Mouse (Mus musculus): ENCODE results near the gene Plcb4. TPM values are rescaled to one million over a fixed set of nuclear protein-coding genes. Genes with fewer than 3 reads are reported as not detected.

Plcb4 gene
- total RNA-seq, 2 experiments from 2014 or later: 31.9 to 32.5 TPM

DNA sequence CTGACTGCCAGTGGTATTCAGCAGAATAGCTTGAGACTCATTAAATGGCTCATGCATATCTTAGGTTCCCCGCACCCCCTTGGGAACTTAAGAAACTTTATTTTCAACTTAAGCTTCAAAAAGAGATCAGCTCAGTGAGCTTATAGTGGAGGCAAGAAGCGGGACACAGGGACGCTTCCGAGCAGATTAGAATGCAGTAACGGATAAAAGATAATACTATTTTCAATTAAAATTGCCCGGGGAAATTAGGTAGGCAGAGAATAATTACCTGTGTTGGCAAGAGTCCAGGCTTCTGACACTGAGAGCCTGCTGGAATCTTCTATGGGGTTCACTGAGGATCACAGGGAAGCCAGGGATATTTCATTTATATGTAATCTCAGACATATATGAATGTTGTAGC, 141.6 kb downstream of the Plcb4 start:
- no peak for DNase-seq
- intact Hi-C loops (cut with DNase I): no loop called here

DNA sequence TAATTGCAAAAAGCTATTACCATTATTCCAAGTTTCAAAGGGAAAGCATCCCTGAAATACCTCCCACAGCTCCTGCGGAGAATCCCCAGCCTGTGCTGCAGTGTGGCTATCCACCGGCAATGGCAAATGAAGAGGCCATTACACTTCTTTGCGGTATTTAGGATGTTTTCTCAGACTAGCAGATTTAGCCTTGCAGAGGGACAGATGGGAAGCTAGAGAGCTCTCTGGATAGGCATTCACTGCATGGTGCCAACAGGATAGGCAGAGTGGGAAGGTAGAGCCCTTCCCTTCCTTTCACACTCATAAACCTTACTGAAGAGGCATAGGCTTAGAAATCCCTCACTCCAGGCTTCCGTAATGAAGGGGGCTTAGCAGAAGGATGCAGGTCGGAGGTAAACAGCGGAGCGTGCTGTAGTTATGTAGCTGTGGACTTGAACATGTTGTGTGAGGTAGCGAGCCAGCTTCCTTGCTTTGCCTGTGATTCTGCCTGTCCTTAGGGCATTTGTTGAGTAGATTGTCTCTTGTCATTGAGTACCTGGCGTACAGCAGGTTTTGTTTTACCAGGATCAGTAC, 144.2 kb downstream of the Plcb4 start:
- no peak for DNase-seq
- intact Hi-C loops (cut with DNase I): no loop called here

DNA sequence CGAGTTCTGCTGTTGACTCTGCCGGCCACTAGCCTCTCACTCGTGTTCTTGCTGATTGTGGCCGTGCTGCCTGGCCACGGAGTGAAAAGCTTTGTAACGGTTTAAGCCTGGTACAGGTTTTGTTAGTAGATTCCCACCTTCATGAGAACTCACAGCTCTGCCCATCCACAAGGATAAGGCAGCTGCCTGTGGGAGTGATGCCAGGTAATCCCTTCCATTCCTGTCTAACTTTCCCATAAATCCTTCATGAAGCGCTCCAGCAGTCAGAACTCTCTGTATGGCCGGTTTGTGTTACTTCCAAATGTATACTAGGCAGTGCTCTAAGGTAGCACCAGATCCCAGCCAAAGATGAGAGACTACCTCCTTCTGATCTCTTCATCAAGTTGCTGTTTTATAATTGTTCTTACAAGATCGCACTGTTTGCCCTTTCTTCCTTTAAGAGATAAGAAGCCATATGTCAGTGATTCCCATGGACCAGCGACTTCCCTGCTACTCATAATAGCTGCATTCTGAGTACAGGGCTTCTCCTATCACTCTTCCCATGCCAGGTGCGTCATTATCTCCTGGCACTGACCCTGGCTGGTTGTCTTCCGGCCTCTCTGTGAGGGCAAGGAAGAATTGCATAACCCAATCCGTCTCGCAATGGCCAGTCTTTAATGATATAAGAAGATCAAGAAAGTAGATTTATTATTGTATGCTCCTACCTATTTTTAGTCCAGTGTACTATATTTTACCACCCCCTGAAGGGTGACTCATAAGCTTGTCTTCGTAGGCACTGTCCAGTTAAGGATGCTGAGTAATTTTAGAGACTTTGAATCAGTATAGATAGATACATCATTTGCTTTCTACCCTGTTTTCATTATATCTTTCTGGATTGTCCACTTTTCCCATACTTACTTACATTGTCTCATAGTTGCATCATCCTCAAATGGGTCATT, 147.2 kb downstream of the Plcb4 start:
- intact Hi-C loops (cut with DNase I): no loop called here
- DNase-seq: no peak

DNA sequence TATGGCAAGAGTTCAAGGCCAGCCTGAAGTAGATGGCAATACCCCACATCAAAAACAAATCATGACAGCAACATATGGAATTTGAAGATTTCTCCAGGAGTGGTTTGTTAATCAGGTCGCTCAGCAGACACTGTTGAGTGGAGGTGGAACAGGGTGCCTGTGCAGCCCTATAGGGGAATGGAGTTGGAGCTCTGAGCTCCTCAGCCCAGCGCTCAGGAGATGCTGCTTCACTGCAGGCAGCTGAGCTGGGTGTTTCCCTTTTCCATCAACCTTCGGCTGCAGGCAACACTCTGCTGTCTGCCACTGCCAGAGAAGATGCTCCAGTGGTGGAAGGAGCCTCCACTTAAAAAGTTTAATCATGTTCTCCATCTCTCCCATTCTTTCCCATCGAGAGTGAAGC, 149.5 kb downstream of the Plcb4 start:
- no peak for DNase-seq
- intact Hi-C loops (cut with DNase I): no loop called here

DNA sequence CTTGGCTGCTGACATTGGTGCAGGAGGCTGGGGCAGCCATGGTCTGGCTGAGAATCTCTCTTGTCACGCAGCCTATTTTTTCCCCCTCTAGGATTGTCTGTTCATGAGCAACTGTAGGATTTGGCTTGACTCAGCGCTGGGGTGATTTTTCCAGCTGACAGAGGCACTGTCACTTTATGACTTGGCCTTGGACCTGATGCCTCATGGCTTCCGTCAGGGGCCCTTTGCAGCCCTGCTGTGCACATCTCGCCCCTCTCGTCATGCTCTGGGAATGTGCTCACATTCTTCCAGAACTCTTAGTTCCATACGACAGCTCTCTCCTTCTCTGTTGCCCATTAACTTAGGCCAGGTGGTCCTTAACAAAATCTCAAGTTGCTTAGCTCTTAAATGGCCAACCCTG, 152.0 kb downstream of the Plcb4 start:
- DNase-seq: peak; percentile 18
- intact Hi-C loops (cut with DNase I): no loop called here

DNA sequence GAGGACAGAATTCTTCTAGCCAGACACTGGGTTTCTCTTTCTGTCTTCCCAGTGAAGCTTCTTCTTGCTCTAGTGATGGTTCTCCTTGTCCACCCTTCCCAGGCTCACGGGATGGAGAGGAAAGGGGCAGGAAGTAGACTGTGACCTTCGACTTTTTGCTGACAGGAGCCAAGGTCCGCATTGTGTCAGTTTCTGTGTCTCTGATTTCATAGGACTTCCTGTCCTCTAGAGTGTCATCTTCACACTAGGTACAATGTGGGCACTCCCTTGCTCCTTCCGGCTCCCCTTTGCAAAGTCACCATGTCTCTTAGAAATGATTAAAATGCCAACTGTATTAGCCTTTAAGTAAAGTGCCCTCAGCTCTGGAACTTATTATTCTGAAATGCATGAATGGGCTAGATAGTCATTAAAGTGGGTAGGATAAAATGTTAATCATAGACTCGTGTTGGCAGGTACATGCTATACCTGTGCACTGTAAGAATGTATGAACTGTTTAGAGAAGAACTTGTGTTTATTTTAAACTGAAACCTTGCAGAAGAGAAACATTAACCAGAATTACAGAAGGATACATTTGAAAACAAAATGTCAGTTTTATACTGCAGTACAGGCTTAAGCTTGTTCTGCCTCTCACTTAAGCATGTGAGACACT, 152.8 kb downstream of the Plcb4 start:
- intact Hi-C loops (cut with DNase I): no loop called here
- no peak for DNase-seq

DNA sequence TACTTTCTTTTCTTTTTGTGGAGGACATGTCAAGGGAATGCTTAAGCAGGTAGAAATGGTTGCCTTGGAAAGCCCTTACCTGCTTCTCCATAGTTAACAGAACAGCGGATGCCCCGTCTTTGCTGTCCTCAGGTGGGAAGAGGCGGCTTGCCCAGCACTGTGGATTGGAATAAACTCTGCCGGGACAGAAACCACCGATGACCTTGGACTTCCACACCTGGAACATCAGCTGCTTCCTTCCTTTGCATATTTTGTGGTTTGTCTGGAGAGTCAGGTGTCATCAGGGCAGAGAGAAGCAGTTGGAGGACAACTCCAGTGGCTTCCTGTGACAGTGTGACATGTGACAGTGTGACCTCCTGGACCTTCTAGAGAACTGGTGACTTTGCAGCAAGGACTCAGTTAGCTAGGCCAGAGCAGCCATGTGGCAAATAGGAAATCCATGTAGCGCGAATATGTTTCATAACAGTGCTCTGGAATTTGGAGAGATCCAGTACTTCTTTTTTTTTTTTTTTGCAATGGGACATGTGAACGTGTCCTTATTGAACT, 154.0 kb downstream of the Plcb4 start:
- no peak for DNase-seq
- intact Hi-C loops (cut with DNase I): no loop called here

DNA sequence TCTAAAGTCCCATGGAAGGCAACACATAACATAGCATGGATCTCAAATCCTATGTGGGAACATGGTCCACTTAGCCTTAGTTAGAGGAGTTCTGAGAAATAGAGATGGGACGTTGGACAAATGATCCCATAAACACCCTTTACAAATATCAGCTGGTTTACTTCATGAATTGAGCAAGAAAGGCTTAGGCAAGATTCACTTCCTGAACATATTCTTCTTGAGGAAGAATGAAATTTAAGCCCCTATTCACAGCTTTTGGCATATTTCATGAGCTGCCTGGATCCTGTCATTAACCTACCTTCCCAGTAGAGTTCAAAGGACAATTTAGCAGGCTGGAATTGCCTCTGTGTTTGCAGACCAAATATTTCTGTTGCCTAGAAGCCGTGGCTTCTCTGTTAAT, 161.9 kb downstream of the Plcb4 start:
- DNase-seq: no peak
- intact Hi-C loops (cut with DNase I): no loop called here

DNA sequence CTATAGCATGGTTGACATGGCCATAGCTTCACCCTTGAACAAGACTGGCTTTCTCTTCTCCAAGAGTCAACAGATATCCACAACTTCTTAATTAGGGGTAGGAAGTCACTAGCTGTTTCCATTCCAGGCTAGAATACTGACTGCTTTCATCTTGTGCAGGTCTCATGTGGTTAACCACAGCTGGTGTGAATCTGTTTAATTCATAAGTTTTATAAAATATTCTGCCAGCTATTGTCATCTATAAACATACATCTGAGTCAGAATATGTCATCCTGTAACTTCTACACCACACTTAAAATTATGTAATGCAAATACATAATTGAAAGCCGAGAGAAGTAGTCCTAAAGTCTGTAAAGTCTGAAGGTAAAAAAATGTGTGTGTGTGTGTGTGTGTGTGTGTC, 164.9 kb downstream of the Plcb4 start:
- intact Hi-C loops (cut with DNase I): no loop called here
- DNase-seq: no peak

DNA sequence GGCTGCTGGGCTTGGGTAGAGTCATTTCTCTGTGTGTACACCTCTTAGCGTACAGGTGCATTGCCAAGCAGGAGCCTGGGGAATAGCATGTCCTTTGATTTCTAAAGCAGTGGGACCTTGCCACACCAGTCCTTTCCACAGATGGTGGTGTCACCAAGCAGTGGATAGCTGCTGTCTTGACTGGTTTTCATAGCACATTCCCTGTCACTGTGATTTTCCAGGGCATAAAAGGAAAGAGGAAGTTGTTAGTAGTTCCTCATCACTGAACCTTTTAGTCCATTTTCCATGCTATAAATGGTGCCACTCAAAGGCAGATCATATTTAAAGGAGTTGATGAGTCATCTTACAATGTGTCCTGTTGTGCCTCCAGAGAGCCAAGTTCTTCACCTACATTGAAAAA, 165.9 kb downstream of the Plcb4 start:
- no peak for DNase-seq
- intact Hi-C loops (cut with DNase I): no loop called here

DNA sequence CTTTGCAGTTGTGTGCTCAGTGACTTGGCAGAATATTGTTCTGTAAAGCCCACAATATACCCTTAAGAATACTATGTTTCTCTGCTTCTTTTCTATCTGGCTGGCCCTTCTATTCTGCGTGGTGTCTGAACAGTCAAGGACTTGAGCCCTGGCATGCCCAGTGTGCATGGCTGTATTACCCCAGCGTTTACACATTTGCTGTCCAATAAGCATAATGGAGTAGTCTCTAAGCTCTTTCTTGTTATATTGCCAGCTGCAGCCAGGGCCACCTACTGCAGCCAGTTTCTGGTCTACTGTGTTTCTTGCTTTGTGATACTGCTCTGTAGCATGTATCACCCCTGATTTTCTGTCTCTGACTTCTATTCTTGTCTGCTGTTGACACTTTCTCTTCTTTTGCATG, 166.8 kb downstream of the Plcb4 start:
- DNase-seq: no peak
- intact Hi-C loops (cut with DNase I): no loop called here

DNA sequence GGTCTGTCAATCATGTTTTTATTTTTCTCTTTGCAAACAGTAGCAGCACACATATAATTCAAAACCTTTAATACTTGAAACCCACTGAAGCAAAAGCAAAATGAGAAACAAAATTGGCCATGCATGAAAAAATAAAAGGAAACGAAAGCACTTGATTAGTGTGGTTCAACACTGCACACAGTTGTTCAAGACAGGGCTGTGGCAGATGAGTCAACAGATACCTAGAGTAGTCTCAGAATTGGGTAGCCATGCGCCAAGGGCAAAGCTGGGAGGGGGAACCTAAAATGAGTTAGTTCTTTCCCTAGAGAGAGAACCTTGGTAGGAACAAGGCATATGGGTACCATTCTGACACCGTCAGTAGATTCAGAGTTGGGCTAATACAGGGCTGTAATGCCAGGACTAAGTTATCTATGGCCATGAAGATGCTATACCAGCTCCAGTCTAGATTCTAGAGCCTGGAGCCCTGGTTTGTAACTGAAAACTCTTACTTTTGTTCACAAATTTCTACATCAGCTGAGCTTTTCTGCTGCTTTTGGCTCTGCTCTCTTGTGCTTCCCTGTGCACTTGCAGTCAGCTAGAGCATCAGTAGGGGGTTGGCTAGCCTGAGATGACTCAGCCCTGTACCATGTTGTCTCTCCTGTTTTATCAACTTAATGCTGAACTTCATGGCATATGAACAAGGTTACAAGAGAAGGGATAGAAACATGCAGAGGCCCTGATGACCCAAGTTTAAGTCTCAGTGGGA, 168.0 kb downstream of the Plcb4 start:
- no peak for DNase-seq
- intact Hi-C loops (cut with DNase I): no loop called here

DNA sequence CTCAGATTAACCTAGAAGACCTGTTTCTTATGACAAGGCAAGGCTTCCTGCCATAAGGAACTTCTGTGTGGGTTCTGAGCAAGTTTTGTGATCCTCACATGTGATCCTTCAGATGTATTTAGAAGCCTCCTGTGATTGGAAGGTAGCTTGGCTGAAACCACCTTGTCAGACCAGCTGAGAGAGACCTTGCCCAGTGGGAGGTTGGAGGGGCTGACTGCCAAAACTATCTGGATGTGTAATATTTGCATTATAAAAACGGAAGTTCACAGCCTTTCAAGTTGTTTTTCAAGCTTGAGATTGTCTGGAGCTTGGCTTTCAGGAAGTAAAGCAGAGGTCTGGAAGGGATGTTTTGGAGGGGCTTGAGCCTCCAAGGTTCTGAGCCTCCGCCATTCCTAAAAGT, 169.6 kb downstream of the Plcb4 start:
- intact Hi-C loops (cut with DNase I): no loop called here
- DNase-seq: no peak

DNA sequence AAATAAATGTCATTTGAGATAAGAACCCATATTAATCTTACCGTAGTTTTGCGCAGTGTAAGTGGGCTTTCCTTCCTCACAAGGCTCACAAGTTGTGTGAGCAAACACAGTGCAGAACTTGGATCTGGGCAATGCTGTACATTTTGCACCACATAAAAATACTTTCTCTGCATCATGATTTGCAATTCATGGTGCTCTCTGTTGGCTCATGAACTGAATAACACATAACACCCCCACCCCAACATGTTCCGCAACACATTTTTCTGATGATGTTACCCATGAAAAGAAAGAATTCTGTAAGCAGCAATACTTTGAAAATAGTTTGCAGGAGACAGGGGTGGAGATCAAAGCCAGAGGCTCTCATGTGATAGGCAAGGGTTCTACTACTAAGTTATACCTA, 174.9 kb downstream of the Plcb4 start:
- intact Hi-C loops (cut with DNase I): no loop called here
- DNase-seq: no peak

DNA sequence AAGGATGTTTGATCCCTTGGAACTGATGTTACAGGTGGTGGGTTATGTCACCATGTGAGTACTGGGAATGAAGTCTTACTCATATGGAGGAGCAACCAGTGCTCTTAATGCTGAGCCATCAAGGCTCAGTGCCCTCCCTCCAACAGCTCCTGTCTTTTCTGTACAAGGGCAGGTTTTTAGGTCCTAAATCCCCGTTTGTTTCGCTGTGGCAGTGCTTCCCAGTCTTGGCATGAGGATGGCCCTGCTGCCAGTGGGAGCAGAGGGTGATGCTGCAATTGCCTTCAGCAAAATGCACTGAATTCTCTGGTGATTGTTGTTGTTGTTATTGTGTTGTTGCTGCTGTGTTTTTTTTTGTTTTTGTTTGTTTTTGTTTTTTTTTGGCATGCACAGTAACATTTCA, 175.6 kb downstream of the Plcb4 start:
- intact Hi-C loops (cut with DNase I): no loop called here
- no peak for DNase-seq

DNA sequence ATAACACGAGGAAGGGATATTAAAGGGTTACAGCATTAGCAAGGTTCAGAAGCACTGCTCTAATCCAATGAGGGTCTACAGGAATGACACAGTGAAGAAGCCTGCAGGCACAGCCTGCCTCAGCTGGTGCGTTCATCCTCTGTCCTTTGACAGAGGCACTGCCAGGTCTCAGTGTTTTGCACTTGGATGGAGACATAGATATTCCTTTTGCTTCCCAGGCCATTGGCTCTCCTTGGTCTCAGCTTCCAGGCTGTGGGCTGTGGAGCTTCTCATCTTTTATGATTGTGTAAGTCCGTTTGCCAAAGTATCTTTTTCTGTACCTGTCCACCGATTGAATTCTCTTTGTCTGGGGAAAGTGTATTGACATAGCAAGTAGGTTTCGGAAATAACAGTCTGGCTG, 177.1 kb downstream of the Plcb4 start:
- intact Hi-C loops (cut with DNase I): no loop called here
- DNase-seq: no peak

DNA sequence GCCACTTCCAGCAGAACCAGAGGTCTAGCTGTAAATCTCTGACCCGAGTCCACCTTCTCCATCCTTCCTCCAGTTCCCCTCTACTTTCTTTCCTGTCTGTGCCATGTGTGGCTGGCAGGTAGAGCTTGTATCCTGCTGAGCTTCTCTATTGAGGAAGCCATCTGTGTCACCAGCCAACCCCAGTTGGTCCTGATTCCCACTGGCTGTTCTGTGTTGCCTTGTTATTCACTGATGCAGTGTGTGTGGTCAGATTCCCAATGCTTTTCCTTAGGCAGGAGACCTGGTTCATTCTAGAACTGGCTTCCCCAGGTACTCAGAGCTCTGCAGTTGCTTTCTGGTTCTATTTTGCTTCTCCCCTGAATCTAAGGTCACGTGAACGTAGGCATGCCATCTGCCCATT, 177.6 kb downstream of the Plcb4 start:
- intact Hi-C loops (cut with DNase I): no loop called here
- DNase-seq: peak; percentile 27

DNA sequence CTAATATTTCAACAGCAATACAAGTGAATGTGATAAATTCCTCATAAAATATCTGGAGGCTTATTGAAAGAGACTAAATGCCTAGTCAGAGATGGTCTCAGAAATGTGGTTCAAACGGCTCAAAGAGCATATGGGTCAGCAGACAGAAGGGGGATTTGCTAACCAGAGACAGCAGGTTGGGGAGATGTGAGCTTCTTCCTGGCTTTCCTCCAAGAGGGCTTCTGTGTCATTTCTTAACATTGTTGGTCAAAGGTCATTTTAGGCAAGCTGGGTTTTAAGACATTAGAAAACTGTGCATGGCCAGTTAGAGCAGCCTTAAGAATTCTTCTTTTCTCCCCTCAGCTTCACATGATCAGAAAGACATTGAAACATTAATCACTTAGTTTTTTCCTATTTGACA, 178.9 kb downstream of the Plcb4 start:
- intact Hi-C loops (cut with DNase I): no loop called here
- DNase-seq: no peak

DNA sequence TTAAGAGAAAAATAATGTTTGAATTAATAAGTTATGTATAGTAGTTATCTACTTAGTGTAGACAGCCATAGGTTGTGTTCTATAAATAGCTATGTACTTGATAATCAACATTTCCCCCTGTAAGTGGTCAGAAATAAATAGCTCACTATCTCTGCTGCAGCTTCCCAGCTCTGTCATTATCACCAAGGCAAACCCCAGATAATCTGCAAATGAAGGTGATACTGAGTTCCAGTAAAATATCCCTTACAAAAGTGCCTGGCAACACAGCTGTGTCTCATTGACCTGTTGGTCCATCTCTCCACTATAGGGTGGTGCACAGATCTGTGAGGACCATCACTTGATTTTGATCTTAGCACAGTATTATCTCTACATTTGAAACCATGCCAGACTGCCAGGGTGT, 179.3 kb downstream of the Plcb4 start:
- no peak for DNase-seq
- intact Hi-C loops (cut with DNase I): no loop called here

DNA sequence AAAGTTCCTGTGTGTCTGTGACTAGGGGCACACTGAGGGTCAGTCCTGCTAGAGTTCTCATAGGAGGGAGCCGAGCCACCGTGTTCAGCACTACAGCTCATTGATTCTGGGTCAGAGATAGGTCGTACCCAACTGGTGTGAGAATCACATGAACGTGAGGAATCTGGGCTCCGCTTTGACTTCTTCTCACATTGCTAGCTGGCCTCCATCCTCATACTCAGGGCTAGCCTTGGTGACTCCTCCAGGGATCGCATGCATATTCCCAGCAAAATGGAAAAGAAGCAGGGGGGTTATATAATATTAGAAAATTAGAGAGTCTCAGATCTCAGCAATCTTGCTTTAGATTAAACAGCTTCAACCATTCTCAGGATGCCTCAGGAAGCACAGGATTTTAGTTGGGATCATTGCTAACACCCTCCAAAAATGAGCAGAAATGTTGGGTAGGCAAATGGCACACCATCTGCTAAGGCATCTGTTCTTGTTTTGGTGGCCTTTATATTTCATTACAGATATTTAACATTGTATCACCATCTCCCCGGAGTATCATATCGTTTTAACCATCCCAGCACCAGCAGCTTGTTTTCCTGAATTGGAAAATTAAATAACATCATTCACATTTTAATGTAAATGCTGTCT, 180.0 kb downstream of the Plcb4 start:
- intact Hi-C loops (cut with DNase I): no loop called here
- DNase-seq: no peak

DNA sequence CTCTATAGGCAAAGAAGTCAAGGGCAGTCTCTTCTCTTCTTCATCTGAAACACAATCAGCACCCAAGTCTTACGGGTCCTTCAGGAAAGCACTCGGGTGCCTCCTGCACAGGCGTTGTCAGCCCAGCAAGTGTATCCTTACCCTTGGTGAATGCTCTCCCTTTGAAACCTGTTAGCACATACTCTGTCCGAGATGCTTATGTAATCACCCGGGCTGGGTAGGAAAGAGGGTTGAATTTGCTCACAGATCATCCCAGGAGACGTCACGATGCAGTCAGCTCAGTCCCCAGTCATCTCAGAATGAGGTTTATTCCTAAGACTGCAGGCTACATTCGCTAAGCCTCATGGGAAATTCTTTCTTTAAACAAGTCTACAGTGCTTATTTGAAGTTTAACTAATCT, 184.9 kb downstream of the Plcb4 start:
- intact Hi-C loops (cut with DNase I): no loop called here
- no peak for DNase-seq
